ENCODE assay signal across 10 mouse cellular contexts in genomic region chr7:82339214-82339613, GRCm38 (mm10). TPM values are rescaled to one million over a fixed set of nuclear protein-coding genes. Genes with fewer than 3 reads are reported as not detected.
DNase-seq lines count a peak whose midpoint lies in the region; TF ChIP-seq lines count a peak whose summit lies in the region.
"Had no signal": no experiment of that assay in that cellular context is flagged by ENCODE, and none has a peak within 500 bp of the region (broad histone marks: within the 10 kb centered on the region; RNA-seq: fewer than 3 reads in every experiment).

No protein-coding gene starts in this region.

- TF ChIP-seq POLR2A in heart, adult 2 months (IDR thresholded peaks at IDR 0.05; ENCODE audit: insufficient read depth, low read depth, low read length) = no peak
- TF ChIP-seq POLR2A in ES-Bruce4 (IDR thresholded peaks at IDR 0.05; ENCODE audit: insufficient read depth, low read length) = no peak

- 52% methylated on average over 3 of the region's 3 CpGs for WGBS in heart, adult 2 months

- H3K27ac ChIP-seq in heart, adult 2 months = no peak overlapping the region
- no peak overlapping the region for H3K27ac ChIP-seq in ES-Bruce4 (ENCODE audit: insufficient read depth, low read length)
- H3K27ac ChIP-seq: embryonic facial prominence, embryonic 10.5 days; stomach, embryonic 15.5 days had no signal

- intact Hi-C loops in heart, adult 2 months (cut with DNase I) = loop anchor here (5.0 kb wide), 2 partner anchors 118 to 163 kb away; no protein-coding TSS in a partner anchor
- intact Hi-C loops in heart, postnatal 10 days (cut with DNase I) = loop anchor here (2.0 to 10.0 kb wide), 3 partner anchors 88 to 266 kb away; no protein-coding TSS in a partner anchor
- intact Hi-C loops in left cerebral cortex, postnatal 36 days (cut with DNase I) = no loop called here

- DNase-seq in heart, adult 2 months = no peak
- DNase-seq in heart, postnatal 10 days = no peak
- peak; percentile 24 for DNase-seq in lung, postnatal 14 days
- no peak for DNase-seq in lung, postnatal 36 days
- peak; percentile 23 for DNase-seq in induced T-regulatory cell, adult 2 months (ENCODE audit: low read depth)
- no peak for DNase-seq in adrenal gland, postnatal 10 days
- DNase-seq in left cerebral cortex, postnatal 36 days (ENCODE audit: low spot score in 2 of 2) = no peak

- no peak overlapping the region for H3K9ac ChIP-seq in heart, adult 2 months (ENCODE audit: low read depth, low read length)
- no peak overlapping the region for H3K9ac ChIP-seq in ES-Bruce4 (ENCODE audit: low read depth, poor library complexity, severe bottlenecking)
- H3K9ac ChIP-seq: stomach, embryonic 15.5 days had no signal

- no peaks in the 10 kb centered on the region for H3K79me2 ChIP-seq in heart, adult 2 months (replicated peaks; ENCODE audit: control insufficient read depth, insufficient read depth, low read length)

- peak; percentile 90 for TF ChIP-seq CTCF in heart, adult 2 months (IDR thresholded peaks at IDR 0.05)
- TF ChIP-seq CTCF in ES-Bruce4 (IDR thresholded peaks at IDR 0.05; ENCODE audit: low read depth, low read length) = peak; percentile 7

- no peaks in the 10 kb centered on the region; the same call in 1 of the 2 replicates for H3K36me3 ChIP-seq in heart, adult 2 months (ENCODE audit: control insufficient read depth, insufficient read depth, low read length)
- H3K36me3 ChIP-seq in ES-Bruce4 (ENCODE audit: control insufficient read depth, insufficient read depth, low read length, poor library complexity, severe bottlenecking) = no peaks in the 10 kb centered on the region
- H3K36me3 ChIP-seq: embryonic facial prominence, embryonic 10.5 days; stomach, embryonic 15.5 days had no signal

- TF ChIP-seq EP300 in heart, adult 2 months (IDR thresholded peaks at IDR 0.05; ENCODE audit: insufficient read depth, low read depth, low read length) = no peak
- no peak for TF ChIP-seq EP300 in ES-Bruce4 (IDR thresholded peaks at IDR 0.05; ENCODE audit: insufficient read depth, low read depth, low read length)

- H3K9me3 ChIP-seq in ES-Bruce4 (replicated peaks; ENCODE audit: control insufficient read depth, insufficient read depth, low read length, poor library complexity, severe bottlenecking) = no peaks in the 10 kb centered on the region
- H3K9me3 ChIP-seq: embryonic facial prominence, embryonic 10.5 days; stomach, embryonic 15.5 days had no signal

- no peaks in the 10 kb centered on the region for H3K27me3 ChIP-seq in heart, adult 2 months (ENCODE audit: control insufficient read depth, insufficient read depth, low read length)
- peaks cover 10% of the 10 kb centered on the region for H3K27me3 ChIP-seq in ES-Bruce4 (ENCODE audit: control insufficient read depth, insufficient read depth, low read length, poor library complexity, severe bottlenecking)

- H3K4me3 ChIP-seq in heart, adult 2 months = no peak overlapping the region
- H3K4me3 ChIP-seq in ES-Bruce4 (ENCODE audit: low read depth, low read length) = no peak overlapping the region
- H3K4me3 ChIP-seq: embryonic facial prominence, embryonic 10.5 days; stomach, embryonic 15.5 days had no signal

- H3K4me1 ChIP-seq in heart, adult 2 months (ENCODE audit: control insufficient read depth, insufficient read depth, low read length) = peaks cover 5% of the 10 kb centered on the region
- H3K4me1 ChIP-seq in ES-Bruce4 (ENCODE audit: control insufficient read depth, insufficient read depth, low read length) = no peaks in the 10 kb centered on the region

RNA-seq across cellular contexts. Expression of gene Adamtsl3, which starts 3.7 kb away (rescaled TPM):
- total RNA-seq in heart, adult 2 months (2021) = 1 to 10 TPM; 6.2 to 9.2 TPM
- 2.0 and 4.4 TPM in 2 replicates for polyA plus RNA-seq in heart, adult 2 months (2012; rRNA removed)
- total RNA-seq in heart, postnatal 10 days (2021) = 10 to 100 TPM; 11.9 to 12.4 TPM
- polyA plus RNA-seq in ES-Bruce4 (2011; ENCODE audit: insufficient read depth, insufficient read length, low read depth, missing spikeins) = 0.24 and 0.34 TPM in 2 replicates
- total RNA-seq in adrenal gland, postnatal 10 days (2021) = 1 to 10 TPM; 5.0 TPM
- total RNA-seq in left cerebral cortex, postnatal 36 days (2021) = 1 to 10 TPM in 1 of 2 experiments, under 1 TPM in 1; 0.86 to 1.4 TPM

Comparison
In these comparisons a context has a peak if more than half of its experiments do, and no peak if none do; other contexts are left out.
1. DNase-seq: peak in lung, postnatal 14 days (single experiment) and induced T-regulatory cell, adult 2 months (single experiment); none in heart, adult 2 months (0 of 2), heart, postnatal 10 days (0 of 2), lung, postnatal 36 days (single experiment), adrenal gland, postnatal 10 days (single experiment) and left cerebral cortex, postnatal 36 days (0 of 2).